Mouse (Mus musculus): ENCODE data around the gene Tmx2.
"Not testable (repeated sequence)": the region's sequence is repeated elsewhere in the genome, so short reads cannot be mapped to it uniquely, and the experiment has no call there.

The Tmx2 gene

GRCm38 (mm10) chr2:84688080-84688844 is 9.3 kb upstream of the Tmx2 start:
- in situ Hi-C loops (cut with MseI, MboI): no loop called here

GRCm38 (mm10) chr2:84682605-84683183 is 3.8 kb upstream of the Tmx2 start:
- in situ Hi-C loops (cut with MseI, MboI): no loop called here

GRCm38 (mm10) chr2:84677968-84678880 is 716 bp downstream of the Tmx2 start, which contains the start of the genes Gm28635 and Med19:
Gene Gm28635, minus strand, starts transcription at chr2:84678041.
Gene Med19, plus strand, starts transcription at chr2:84678402.
- in situ Hi-C loops (cut with MseI, MboI): no loop called here

GRCm38 (mm10) chr2:84677270-84677967 is 1.5 kb downstream of the Tmx2 start:
- in situ Hi-C loops (cut with MseI, MboI): no loop called here

- in situ Hi-C loops (cut with MseI, MboI): not testable (repeated sequence)
Measured at GRCm38 (mm10) chr2:84671535-84671934, 7.4 kb downstream of the Tmx2 start.

- in situ Hi-C loops (cut with MseI, MboI): no loop called here
Measured at GRCm38 (mm10) chr2:84670569-84670933, 8.4 kb downstream of the Tmx2 start, which contains the start of gene Selenoh. Gene Selenoh, minus strand, starts transcription at chr2:84670770.

GRCm38 (mm10) chr2:84669828-84670568 is 8.9 kb downstream of the Tmx2 start:
- in situ Hi-C loops (cut with MseI, MboI): loop anchor here in 1 of 2 experiments (10.0 kb wide), 1 partner anchor 55 kb away; no protein-coding TSS in a partner anchor

GRCm38 (mm10) chr2:84666081-84666480 is 12.9 kb downstream of the Tmx2 start:
- in situ Hi-C loops (cut with MseI, MboI): loop anchor here in 1 of 2 experiments (10.0 kb wide), 1 partner anchor 51 kb away; no protein-coding TSS in a partner anchor

- in situ Hi-C loops (cut with MseI, MboI): loop anchor here (5.0 to 10.0 kb wide), 2 partner anchors 48 to 206 kb away; no protein-coding TSS in a partner anchor
Measured at GRCm38 (mm10) chr2:84662866-84663265, 16.1 kb downstream of the Tmx2 start.

- in situ Hi-C loops (cut with MseI, MboI): loop anchor here (5.0 to 10.0 kb wide), 2 partner anchors 45 to 203 kb away; no protein-coding TSS in a partner anchor
Measured at GRCm38 (mm10) chr2:84660253-84660652, 18.7 kb downstream of the Tmx2 start.

- in situ Hi-C loops (cut with MseI, MboI): loop anchor here in 1 of 2 experiments (10.0 kb wide), 1 partner anchor 194 kb away; no protein-coding TSS in a partner anchor
Measured at GRCm38 (mm10) chr2:84658806-84659205, 20.1 kb downstream of the Tmx2 start, which contains the start of gene Btbd18. Gene Btbd18, plus strand, starts transcription at chr2:84659079.

GRCm38 (mm10) chr2:84655864-84656263 is 23.1 kb downstream of the Tmx2 start:
- in situ Hi-C loops (cut with MseI, MboI): loop anchor here in 1 of 2 experiments (10.0 kb wide), 1 partner anchor 191 kb away; no protein-coding TSS in a partner anchor

- in situ Hi-C loops (cut with MseI, MboI): loop anchor here in 1 of 2 experiments (10.0 kb wide), 1 partner anchor 189 kb away; no protein-coding TSS in a partner anchor
Measured at GRCm38 (mm10) chr2:84653354-84653753, 25.6 kb downstream of the Tmx2 start.

GRCm38 (mm10) chr2:84650464-84651195 is 28.3 kb downstream of the Tmx2 start, which contains the start of gene Ctnnd1:
Gene Ctnnd1, minus strand, starts transcription at chr2:84650765.
- in situ Hi-C loops (cut with MseI, MboI): loop anchor here in 1 of 2 experiments (10.0 kb wide), 1 partner anchor 186 kb away; no protein-coding TSS in a partner anchor

GRCm38 (mm10) chr2:84649674-84650073 is 29.3 kb downstream of the Tmx2 start:
- in situ Hi-C loops (cut with MseI, MboI): loop anchor here in 1 of 2 experiments (10.0 kb wide), 1 partner anchor 185 kb away; no protein-coding TSS in a partner anchor

GRCm38 (mm10) chr2:84648369-84648768 is 30.6 kb downstream of the Tmx2 start:
- in situ Hi-C loops (cut with MseI, MboI): no loop called here

GRCm38 (mm10) chr2:84647051-84647568 is 31.8 kb downstream of the Tmx2 start:
- in situ Hi-C loops (cut with MseI, MboI): no loop called here

- in situ Hi-C loops (cut with MseI, MboI): no loop called here
Measured at GRCm38 (mm10) chr2:84646138-84646537, 32.8 kb downstream of the Tmx2 start.

- in situ Hi-C loops (cut with MseI, MboI): no loop called here
Measured at GRCm38 (mm10) chr2:84640833-84641232, 38.1 kb downstream of the Tmx2 start.
